Mouse (Mus musculus) cerebellum, adult 18-20 months (tissue): Measurements from ENCODE around the gene Plcb4.
"Not testable (repeated sequence)": the region's sequence is repeated elsewhere in the genome, so short reads cannot be mapped to it uniquely, and the experiment has no call there.

Experiments used
- DNase-seq, 2 experiments: peaks; one replicate each; pipeline ENCODE4 v3.0.0; 2021

The Plcb4 gene

DNA sequence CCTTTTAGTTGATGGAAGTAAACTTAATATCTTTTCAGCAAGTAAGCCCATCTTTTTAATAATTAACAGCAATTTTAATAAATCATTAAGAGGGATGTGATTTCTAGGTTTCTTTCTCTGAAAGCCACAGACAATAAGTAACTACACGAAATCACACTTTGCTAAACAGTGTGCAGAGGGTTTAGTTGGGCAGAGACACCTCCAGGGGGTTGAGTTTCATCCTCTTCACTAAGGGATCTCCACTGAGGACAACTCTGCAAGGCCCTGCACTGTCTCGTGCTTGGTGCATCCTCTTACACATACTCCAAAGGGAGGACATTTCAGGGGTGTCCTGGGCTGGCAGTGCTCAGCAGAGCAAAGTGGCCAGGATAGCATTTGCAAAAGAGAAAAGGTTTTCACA, 235.8 kb downstream of the Plcb4 start:
- no peak for DNase-seq

GRCm38 (mm10) chr2:135898025-135898424, 239.2 kb downstream of the Plcb4 start:
- DNase-seq, result no peak

GRCm38 (mm10) chr2:135899931-135900330, 241.1 kb downstream of the Plcb4 start:
- DNase-seq, result not testable (repeated sequence)

- no peak for DNase-seq
Observed at GRCm38 (mm10) chr2:135901015-135901414, 242.2 kb downstream of the Plcb4 start.

DNA sequence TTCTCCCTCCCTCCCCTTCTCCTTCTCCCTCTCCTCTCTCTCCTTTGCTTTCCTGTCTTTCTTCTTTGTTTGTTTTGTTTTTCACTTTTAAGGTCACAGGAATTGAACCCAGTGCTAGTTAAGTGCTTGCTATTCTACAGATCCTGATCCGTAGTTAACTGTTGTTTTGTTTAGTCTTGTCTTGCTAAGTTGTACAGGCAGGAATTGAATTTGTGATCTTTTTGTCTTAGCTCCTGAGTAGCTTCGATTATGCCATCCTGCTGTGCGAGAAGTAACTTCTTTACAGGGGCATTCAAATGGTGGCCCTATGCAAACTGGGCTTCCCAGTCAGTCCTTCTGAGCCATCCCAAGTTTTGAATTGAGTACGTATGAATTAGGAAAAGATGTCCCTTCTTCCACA, 245.5 kb downstream of the Plcb4 start:
- DNase-seq, result no peak

GRCm38 (mm10) chr2:135904791-135905190, 246.0 kb downstream of the Plcb4 start:
- no peak for DNase-seq

DNA sequence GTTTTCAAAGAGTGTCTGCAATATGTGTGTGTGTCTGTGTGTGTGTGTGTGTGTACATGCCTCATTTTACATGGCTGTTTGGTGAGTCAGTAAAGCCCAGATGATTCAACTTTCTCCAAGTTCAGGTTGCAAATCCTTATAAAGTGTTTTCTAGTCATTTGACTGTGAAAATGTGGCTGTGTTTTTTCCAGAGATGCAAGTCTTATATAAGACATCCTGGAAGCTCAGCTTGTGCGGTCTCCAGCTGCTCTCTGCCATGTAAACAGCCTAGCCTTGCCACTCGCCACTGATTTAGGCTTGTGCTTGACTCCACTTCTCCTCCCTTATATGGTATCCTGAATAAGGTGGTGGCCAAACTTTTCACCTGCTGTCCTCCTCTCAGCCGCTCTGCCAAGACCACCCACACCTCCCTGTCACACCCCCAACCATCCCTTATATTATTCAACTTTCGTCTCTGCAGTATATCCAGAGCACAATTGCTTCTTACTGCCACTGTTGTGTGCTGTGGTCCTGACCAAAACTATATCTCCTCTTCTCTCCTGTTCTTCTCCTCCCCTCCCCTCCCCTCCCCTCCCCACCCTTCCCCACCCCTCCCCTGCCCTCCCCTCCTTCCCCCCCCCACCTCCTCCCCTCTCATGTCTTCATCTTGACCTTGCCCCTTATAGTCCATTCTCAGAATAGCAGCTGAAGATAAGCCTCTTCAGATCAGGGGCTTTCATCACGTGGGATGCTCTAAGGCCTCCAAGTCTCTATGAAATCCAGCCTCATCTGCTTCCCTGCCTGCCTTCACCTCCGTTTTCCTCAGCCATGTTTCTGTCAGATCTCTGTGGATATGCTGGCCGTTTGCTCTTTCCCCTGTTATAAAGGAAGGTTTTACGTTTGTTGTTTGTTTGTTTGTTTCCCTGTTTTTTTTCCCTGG, 255.8 kb downstream of the Plcb4 start:
- DNase-seq, result peak; percentile 39 to 42

DNA sequence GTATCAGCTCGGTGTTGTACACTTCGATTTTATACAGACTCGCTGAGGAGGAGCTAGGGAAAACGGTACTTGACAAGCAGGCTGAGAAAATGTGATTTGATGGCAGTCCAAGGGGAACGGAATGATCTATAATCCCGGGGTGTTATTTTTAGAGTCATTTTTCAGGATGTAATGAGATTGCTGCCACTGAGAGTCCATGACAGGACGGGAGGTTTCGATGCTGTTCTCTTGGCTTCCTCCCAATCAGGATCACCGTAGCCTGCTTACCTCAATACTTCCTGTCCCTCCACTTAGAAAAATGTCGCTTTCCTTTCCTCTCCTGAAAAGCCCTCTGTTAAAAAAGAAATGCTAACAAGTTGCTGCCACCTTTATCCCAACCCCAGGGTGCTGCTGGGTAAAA, 257.1 kb downstream of the Plcb4 start:
- DNase-seq, result peak in 1 of 2 experiments; percentile 38

GRCm38 (mm10) chr2:135917000-135917399, 258.2 kb downstream of the Plcb4 start:
- no peak for DNase-seq

GRCm38 (mm10) chr2:135918116-135918515, 259.3 kb downstream of the Plcb4 start:
- DNase-seq, result no peak

DNA sequence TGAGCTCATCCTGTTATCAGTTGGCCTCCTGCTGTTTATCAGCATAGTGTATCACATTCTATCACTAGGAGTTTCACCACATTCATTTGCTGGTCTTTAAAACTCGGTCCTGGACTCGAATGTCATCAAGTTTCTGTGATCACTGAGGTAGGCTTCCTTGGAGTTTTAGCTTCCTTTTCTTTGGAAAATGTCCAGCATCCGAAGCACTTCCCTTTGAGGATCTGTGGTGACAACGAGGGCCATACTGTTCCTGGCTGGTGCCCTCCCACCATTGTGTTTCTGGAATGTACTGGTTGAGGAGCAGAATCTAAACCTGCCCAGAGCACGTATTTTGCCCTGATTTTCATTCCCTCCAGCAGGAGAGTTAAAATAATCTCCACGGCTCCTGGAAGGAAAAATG, 260.8 kb downstream of the Plcb4 start:
- no peak for DNase-seq

GRCm38 (mm10) chr2:135926660-135927343, 268.0 kb downstream of the Plcb4 start:
- DNase-seq, result peak; percentile 76 to 79

GRCm38 (mm10) chr2:135929021-135929720, 270.4 kb downstream of the Plcb4 start:
- peak; percentile 75 to 83 for DNase-seq

GRCm38 (mm10) chr2:135930696-135931095, 271.9 kb downstream of the Plcb4 start:
- DNase-seq, result no peak

GRCm38 (mm10) chr2:135932569-135932968, 273.8 kb downstream of the Plcb4 start:
- DNase-seq, result no peak

GRCm38 (mm10) chr2:135936376-135936775, 277.6 kb downstream of the Plcb4 start:
- DNase-seq, result no peak

- no peak for DNase-seq
Observed at GRCm38 (mm10) chr2:135937646-135938045, 278.8 kb downstream of the Plcb4 start.

- peak; percentile 60 to 63 for DNase-seq
Observed at GRCm38 (mm10) chr2:135939933-135940332, 281.1 kb downstream of the Plcb4 start.

DNA sequence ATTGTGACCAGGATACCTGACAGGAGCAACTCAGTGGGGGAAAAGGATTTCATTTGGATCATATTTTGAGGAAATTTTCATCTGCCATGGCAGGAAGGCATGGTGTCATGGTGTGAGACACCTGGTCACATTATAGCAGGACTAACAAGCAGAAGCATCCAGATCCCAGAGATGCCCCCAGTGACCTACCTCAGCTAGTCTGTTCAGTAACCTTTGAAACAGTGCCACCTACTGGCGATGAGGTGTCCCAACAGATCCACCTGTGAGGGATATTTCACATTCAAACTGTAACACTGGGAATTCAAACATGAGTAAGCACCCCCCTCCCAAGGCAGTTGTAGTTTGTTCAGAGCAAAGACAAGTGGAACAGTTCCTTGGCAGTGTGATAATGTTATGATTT, 289.0 kb downstream of the Plcb4 start:
- DNase-seq, result peak in 1 of 2 experiments; percentile 34

- no peak for DNase-seq
Observed at GRCm38 (mm10) chr2:135954760-135955548, 296.1 kb downstream of the Plcb4 start.

- DNase-seq, result peak in 1 of 2 experiments; percentile 26
Observed at GRCm38 (mm10) chr2:135955796-135956195, 297.0 kb downstream of the Plcb4 start.

GRCm38 (mm10) chr2:135957689-135958088, 298.9 kb downstream of the Plcb4 start:
- peak; percentile 71 to 83 for DNase-seq
